Mouse (Mus musculus) T-helper 17 cell (primary cell): ENCODE results near the gene Ift122.

Source experiments
- in situ Hi-C, 2 experiments: fragments of 300-600 bp; cut with MboI, MseI; formaldehyde crosslinking; loops; 1 replicate in 1 of 2; 2 replicates in 1 of 2; pipeline ENCODE4 v1.15.1; 2025; ENCODE audit warnings: high pct_unique_total_duplicates in 2 of 2

The Ift122 gene

GRCm38 (mm10) chr6:115888296-115888695 lies 35.0 kb downstream of the Ift122 start:
- in situ Hi-C loops: loop anchor here (25.0 kb wide), 3 partner anchors 249 to 1299 kb away; partner anchors contain the start of genes Gm5580 (in 1 of the 2) and Olfr214 (in 1 of the 2)

GRCm38 (mm10) chr6:115890601-115891000 lies 37.3 kb downstream of the Ift122 start:
- in situ Hi-C loops: loop anchor here (5.0 to 25.0 kb wide), 6 partner anchors 107 to 1297 kb away; partner anchors contain the start of genes Gm5580 (in 1 of the 2), Olfr214 (in 1 of the 2) and Plxnd1 (in 1 of the 2)

- in situ Hi-C loops: loop anchor here (5.0 to 25.0 kb wide), 6 partner anchors 106 to 1296 kb away; partner anchors contain the start of genes Gm5580 (in 1 of the 2), Olfr214 (in 1 of the 2) and Plxnd1 (in 1 of the 2)
Measured at GRCm38 (mm10) chr6:115891061-115891460, 37.8 kb downstream of the Ift122 start.

- in situ Hi-C loops: loop anchor here (5.0 to 25.0 kb wide), 6 partner anchors 106 to 1296 kb away; partner anchors contain the start of genes Gm5580 (in 1 of the 2), Olfr214 (in 1 of the 2) and Plxnd1 (in 1 of the 2)
Measured at GRCm38 (mm10) chr6:115891497-115892061, 38.3 kb downstream of the Ift122 start.

- in situ Hi-C loops: loop anchor here (5.0 to 25.0 kb wide), 6 partner anchors 105 to 1295 kb away; partner anchors contain the start of genes Gm5580 (in 1 of the 2), Olfr214 (in 1 of the 2) and Plxnd1 (in 1 of the 2)
Measured at GRCm38 (mm10) chr6:115892363-115892762, 39.1 kb downstream of the Ift122 start.

GRCm38 (mm10) chr6:115896346-115896745 lies 43.1 kb downstream of the Ift122 start:
- in situ Hi-C loops: loop anchor here (10.0 to 25.0 kb wide), 4 partner anchors 238 to 1291 kb away; partner anchors contain the start of genes Gm5580 (in 1 of the 2) and Olfr214 (in 1 of the 2)

GRCm38 (mm10) chr6:115897117-115897516 lies 43.8 kb downstream of the Ift122 start:
- in situ Hi-C loops: loop anchor here (10.0 to 25.0 kb wide), 4 partner anchors 238 to 1290 kb away; partner anchors contain the start of genes Gm5580 (in 1 of the 2) and Olfr214 (in 1 of the 2)

GRCm38 (mm10) chr6:115897926-115898520 lies 44.8 kb downstream of the Ift122 start:
- in situ Hi-C loops: loop anchor here (10.0 to 25.0 kb wide), 4 partner anchors 237 to 1289 kb away; partner anchors contain the start of genes Gm5580 (in 1 of the 2) and Olfr214 (in 1 of the 2)

GRCm38 (mm10) chr6:115901062-115901461 lies 47.8 kb downstream of the Ift122 start:
- in situ Hi-C loops: no loop called here

GRCm38 (mm10) chr6:115901489-115901931 lies 48.2 kb downstream of the Ift122 start:
- in situ Hi-C loops: no loop called here

GRCm38 (mm10) chr6:115902545-115902944 lies 49.3 kb downstream of the Ift122 start:
- in situ Hi-C loops: no loop called here

- in situ Hi-C loops: loop anchor here in 1 of 2 experiments (5.0 kb wide), 1 partner anchor 62 kb away; no protein-coding TSS in a partner anchor
Measured at GRCm38 (mm10) chr6:115905568-115905967, 52.3 kb downstream of the Ift122 start.

- in situ Hi-C loops: loop anchor here in 1 of 2 experiments (5.0 kb wide), 1 partner anchor 61 kb away; no protein-coding TSS in a partner anchor
Measured at GRCm38 (mm10) chr6:115906455-115906854, 53.2 kb downstream of the Ift122 start.

GRCm38 (mm10) chr6:115906871-115907270 lies 53.6 kb downstream of the Ift122 start:
- in situ Hi-C loops: loop anchor here in 1 of 2 experiments (5.0 kb wide), 1 partner anchor 60 kb away; no protein-coding TSS in a partner anchor

- in situ Hi-C loops: loop anchor here in 1 of 2 experiments (5.0 kb wide), 1 partner anchor 59 kb away; no protein-coding TSS in a partner anchor
Measured at GRCm38 (mm10) chr6:115908421-115908982, 55.2 kb downstream of the Ift122 start.

- in situ Hi-C loops: loop anchor here in 1 of 2 experiments (5.0 kb wide), 1 partner anchor 58 kb away; no protein-coding TSS in a partner anchor
Measured at GRCm38 (mm10) chr6:115909052-115909451, 55.8 kb downstream of the Ift122 start.

GRCm38 (mm10) chr6:115909940-115910339 lies 56.7 kb downstream of the Ift122 start:
- in situ Hi-C loops: loop anchor here in 1 of 2 experiments (5.0 kb wide), 1 partner anchor 57 kb away; no protein-coding TSS in a partner anchor

- in situ Hi-C loops: no loop called here
Measured at GRCm38 (mm10) chr6:115911763-115912162, 58.5 kb downstream of the Ift122 start.

GRCm38 (mm10) chr6:115913482-115913881 lies 60.2 kb downstream of the Ift122 start:
- in situ Hi-C loops: no loop called here

- in situ Hi-C loops: no loop called here
Measured at GRCm38 (mm10) chr6:115914511-115915202, 61.4 kb downstream of the Ift122 start.
